Mouse (Mus musculus) forebrain, embryonic 10.5 days (tissue): ENCODE results near the gene C2cd4d. TPM values are rescaled to one million over a fixed set of nuclear protein-coding genes. Genes with fewer than 3 reads are reported as not detected.

Experiments
- DNase-seq: peaks from one replicate; pipeline ENCODE4 v3.0.0-alpha.2; 2017; ENCODE audit warnings: low spot score; ENCODE audit errors: extremely low spot score
- H3K27ac ChIP-seq: fragments of 300-500 bp; sonication (generic); 2 replicates; pipeline ENCODE4 v1.5.1; 2016; ENCODE audit warnings: mild to moderate bottlenecking
- H3K27me3 ChIP-seq: fragments of 300-500 bp; sonication (generic); 2 replicates; pipeline ENCODE4 v1.6.1; 2016; ENCODE audit warnings: mild to moderate bottlenecking; ENCODE audit not compliant: poor library complexity, severe bottlenecking
- H3K36me3 ChIP-seq: fragments of 300-500 bp; sonication (generic); replicated peaks from 2 replicates; pipeline ENCODE4 v1.6.1; 2016; ENCODE audit warnings: mild to moderate bottlenecking, moderate library complexity
- H3K4me1 ChIP-seq: fragments of 300-500 bp; sonication (generic); 2 replicates; pipeline ENCODE4 v1.6.1; 2016
- H3K4me3 ChIP-seq: fragments of 300-500 bp; sonication (generic); 2 replicates; pipeline ENCODE4 v1.5.1; 2016; ENCODE audit warnings: mild to moderate bottlenecking, moderate library complexity
- H3K9me3 ChIP-seq: fragments of 300-500 bp; sonication (generic); 2 replicates; pipeline ENCODE4 v1.6.1; 2016; ENCODE audit warnings: mild to moderate bottlenecking, moderate library complexity
- WGBS: fragments of 180-500 bp; shearing (Covaris S2); methylation state at CpG from one replicate; pipeline ENCODE4 v1.1.7; 2016; 5-methylcytosine and 5-hydroxymethylcytosine counted together
- polyA plus RNA-seq: library from polyadenylated mRNA; unstranded; fragments of >200 nt; fragmentation: Nextera tagmentation; extraction: Ambion mirVana; gene quantifications from 2 replicates; pipeline ENCODE4 v1.2.1, GENCODE M21; 2016

The C2cd4d gene
- 0.11 and 0.40 TPM in 2 replicates for polyA plus RNA-seq

- no peak for DNase-seq
- peaks cover 5% of the 10 kb centered on the region; the same call in 1 of the 2 replicates for H3K9me3 ChIP-seq
- 20% methylated on average over 7 of the region's 7 CpGs for WGBS
- H3K36me3 ChIP-seq, result no peaks in the 10 kb centered on the region
- H3K4me1 ChIP-seq, result peaks cover 23% of the 10 kb centered on the region
- H3K27me3 ChIP-seq, result peaks cover 54% of the 10 kb centered on the region
- H3K27ac ChIP-seq, result peak within 1 kb of the TSS; percentile 82
- H3K4me3 ChIP-seq, result peak within 1 kb of the TSS; percentile 57
These were observed at the start of gene C2cd4d for GRCm38 (mm10) chr3:94362138-94362537. TSS of gene C2cd4d (plus strand) at chr3:94362438.

GRCm38 (mm10) chr3:94328681-94329080 lies 33.6 kb upstream of the C2cd4d start:
- no peak overlapping the region for H3K27ac ChIP-seq
- 60% methylated on average over 3 of the region's 3 CpGs for WGBS
- H3K9me3 ChIP-seq, result no peaks in the 10 kb centered on the region
- H3K27me3 ChIP-seq, result no peaks in the 10 kb centered on the region
- no peaks in the 10 kb centered on the region for H3K36me3 ChIP-seq
- no peak overlapping the region for H3K4me3 ChIP-seq
- no peaks in the 10 kb centered on the region for H3K4me1 ChIP-seq
- no peak for DNase-seq

GRCm38 (mm10) chr3:94334442-94334841 lies 27.8 kb upstream of the C2cd4d start:
- 92% methylated on average over 4 of the region's 4 CpGs for WGBS
- no peaks in the 10 kb centered on the region for H3K36me3 ChIP-seq
- no peak for DNase-seq

GRCm38 (mm10) chr3:94338522-94338921 lies 23.7 kb upstream of the C2cd4d start:
- Histone ChIP-seq H3K27ac (no peak overlapping the region), H3K9me3 (no peaks in the 10 kb centered on the region), H3K27me3 (no peaks in the 10 kb centered on the region), H3K4me3 (no peak overlapping the region), H3K36me3 (no peaks in the 10 kb centered on the region), H3K4me1 (no peaks in the 10 kb centered on the region)
- no peak for DNase-seq
- 92% methylated on average over 3 of the region's 3 CpGs for whole genome bisulfite sequencing

More at GRCm38 (mm10) chr3:94334442-94334841, 27.8 kb upstream of the C2cd4d start:
- Histone ChIP-seq H3K27ac (no peak overlapping the region), H3K27me3 (no peaks in the 10 kb centered on the region), H3K4me3 (no peak overlapping the region), H3K4me1 (no peaks in the 10 kb centered on the region), H3K9me3 (no peaks in the 10 kb centered on the region)

GRCm38 (mm10) chr3:94341959-94342422 lies 20.2 kb upstream of the C2cd4d start, which contains the start of gene Them5:
TSS of gene Them5 (plus strand) at chr3:94342099.
- WGBS, result 67% methylated on average over 3 of the region's 3 CpGs
- H3K36me3 ChIP-seq, result no peaks in the 10 kb centered on the region
- H3K27ac ChIP-seq, result 0 out of 2 replicates have a peak within 1 kb of the TSS, but pooled peaks have one; percentile 25
- no peaks in the 10 kb centered on the region for H3K9me3 ChIP-seq
- no peak for DNase-seq
- H3K27me3 ChIP-seq, result no peaks in the 10 kb centered on the region
- H3K4me3 ChIP-seq, result no peak within 1 kb of the TSS
- peaks cover 5% of the 10 kb centered on the region; the same call in 1 of the 2 replicates for H3K4me1 ChIP-seq

GRCm38 (mm10) chr3:94342552-94342951 lies 19.7 kb upstream of the C2cd4d start:
- no peaks in the 10 kb centered on the region for H3K27me3 ChIP-seq
- H3K4me3 ChIP-seq, result no peak overlapping the region
- peaks cover 5% of the 10 kb centered on the region; the same call in 1 of the 2 replicates for H3K4me1 ChIP-seq
- no peaks in the 10 kb centered on the region for H3K9me3 ChIP-seq
- no peak for DNase-seq
- no peaks in the 10 kb centered on the region for H3K36me3 ChIP-seq
- WGBS, result 65% methylated on average over 1 of the region's 1 CpGs
- H3K27ac ChIP-seq, result no peak overlapping the region

- Histone ChIP-seq H3K9me3 (no peaks in the 10 kb centered on the region), H3K27me3 (no peaks in the 10 kb centered on the region), H3K4me1 (peaks cover 5% of the 10 kb centered on the region; the same call in 1 of the 2 replicates), H3K4me3 (no peak overlapping the region), H3K36me3 (no peaks in the 10 kb centered on the region), H3K27ac (no peak overlapping the region)
- 89% methylated on average over 2 of the region's 2 CpGs for WGBS
- DNase-seq, result no peak
These were observed 18.1 kb upstream of the C2cd4d start for GRCm38 (mm10) chr3:94344182-94344581.

- Histone ChIP-seq H3K27ac (no peak overlapping the region), H3K27me3 (no peaks in the 10 kb centered on the region)
These were observed 17.3 kb upstream of the C2cd4d start for GRCm38 (mm10) chr3:94344897-94345296.

GRCm38 (mm10) chr3:94348146-94348545 lies 14.1 kb upstream of the C2cd4d start:
- Histone ChIP-seq H3K27ac (no peak overlapping the region), H3K27me3 (no peaks in the 10 kb centered on the region), H3K36me3 (no peaks in the 10 kb centered on the region), H3K4me3 (no peak overlapping the region), H3K4me1 (peaks cover 5% of the 10 kb centered on the region; the same call in 1 of the 2 replicates), H3K9me3 (no peaks in the 10 kb centered on the region)
- WGBS, result 84% methylated on average over 2 of the region's 2 CpGs
- no peak for DNase-seq

More at GRCm38 (mm10) chr3:94344897-94345296, 17.3 kb upstream of the C2cd4d start:
- Histone ChIP-seq H3K9me3 (no peaks in the 10 kb centered on the region), H3K36me3 (no peaks in the 10 kb centered on the region), H3K4me1 (peaks cover 5% of the 10 kb centered on the region; the same call in 1 of the 2 replicates), H3K4me3 (no peak overlapping the region)
- WGBS, result 68% methylated on average over 3 of the region's 3 CpGs
- DNase-seq, result no peak

GRCm38 (mm10) chr3:94360812-94361211 lies 1.4 kb upstream of the C2cd4d start:
- DNase-seq, result no peak
- H3K36me3 ChIP-seq, result no peaks in the 10 kb centered on the region
- no peak overlapping the region for H3K27ac ChIP-seq
- 0% methylated on average over 1 of the region's 1 CpGs for whole genome bisulfite sequencing
- H3K9me3 ChIP-seq, result peaks cover 5% of the 10 kb centered on the region; the same call in 1 of the 2 replicates
- no peak overlapping the region for H3K4me3 ChIP-seq
- peaks cover 23% of the 10 kb centered on the region for H3K4me1 ChIP-seq
- H3K27me3 ChIP-seq, result peaks cover 45% of the 10 kb centered on the region

GRCm38 (mm10) chr3:94363291-94364153 lies 1.3 kb downstream of the C2cd4d start:
- peak overlapping the region; percentile 82 for H3K27ac ChIP-seq
- H3K9me3 ChIP-seq, result peaks cover 5% of the 10 kb centered on the region; the same call in 1 of the 2 replicates
- H3K27me3 ChIP-seq, result peaks cover 54% of the 10 kb centered on the region
- H3K4me1 ChIP-seq, result peaks cover 23% of the 10 kb centered on the region
- peak; percentile 59 for DNase-seq
- WGBS, result 6% methylated on average over 96 of the region's 97 CpGs
- H3K36me3 ChIP-seq, result no peaks in the 10 kb centered on the region
- H3K4me3 ChIP-seq, result peak overlapping the region; percentile 57

- no peaks in the 10 kb centered on the region for H3K36me3 ChIP-seq
- DNase-seq, result no peak
- peak overlapping the region; percentile 82 for H3K27ac ChIP-seq
- peaks cover 54% of the 10 kb centered on the region for H3K27me3 ChIP-seq
- peaks cover 5% of the 10 kb centered on the region; the same call in 1 of the 2 replicates for H3K9me3 ChIP-seq
- peaks cover 23% of the 10 kb centered on the region for H3K4me1 ChIP-seq
- 6% methylated on average over 23 of the region's 23 CpGs for WGBS
- H3K4me3 ChIP-seq, result peak overlapping the region; percentile 57
These were observed 1.9 kb downstream of the C2cd4d start for GRCm38 (mm10) chr3:94364154-94364526.

GRCm38 (mm10) chr3:94366761-94367160 lies 4.5 kb downstream of the C2cd4d start:
- H3K4me3 ChIP-seq, result no peak overlapping the region
- peaks cover 5% of the 10 kb centered on the region; the same call in 1 of the 2 replicates for H3K9me3 ChIP-seq
- peaks cover 56% of the 10 kb centered on the region for H3K27me3 ChIP-seq
- H3K27ac ChIP-seq, result no peak overlapping the region
- peaks cover 25% of the 10 kb centered on the region for H3K4me1 ChIP-seq
- WGBS, result 21% methylated on average over 3 of the region's 3 CpGs
- no peaks in the 10 kb centered on the region for H3K36me3 ChIP-seq
- DNase-seq, result peak; percentile 83
